Mouse (Mus musculus) A20 (cell line): ENCODE results near the gene Dgkq.

Experiments used
- DNase-seq: peaks from one replicate; pipeline ENCODE4 v3.0.0-alpha.2; 2011; ENCODE audit warnings: low read depth, low spot score

Gene Dgkq

DNA sequence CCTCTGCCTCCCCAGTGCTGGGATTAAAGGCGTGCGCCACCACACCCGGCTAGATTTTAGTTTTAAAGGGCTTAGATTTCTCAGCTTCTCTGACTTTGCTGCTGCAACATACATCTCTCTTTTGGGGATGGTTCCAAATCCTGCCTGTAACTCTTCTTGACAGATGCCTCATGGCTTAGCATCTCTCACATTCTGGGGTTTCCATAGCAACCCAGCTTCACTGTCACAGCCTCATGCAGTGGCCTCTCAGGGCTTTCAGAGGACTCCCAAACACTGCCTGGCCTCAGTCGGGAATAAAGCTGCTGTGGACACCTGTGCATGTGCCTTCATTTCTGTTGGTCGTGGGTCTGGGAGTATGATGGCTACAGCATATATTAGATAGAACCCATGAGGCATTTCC, 19.6 kb upstream of the Dgkq start:
- no peak for DNase-seq

- no peak for DNase-seq
Observed at GRCm38 (mm10) chr5:108680871-108681270, 11.4 kb upstream of the Dgkq start.

- DNase-seq = no peak
Observed at GRCm38 (mm10) chr5:108679909-108680308, 10.4 kb upstream of the Dgkq start.

- DNase-seq = no peak
Observed at GRCm38 (mm10) chr5:108678296-108678854, 8.9 kb upstream of the Dgkq start.

DNA sequence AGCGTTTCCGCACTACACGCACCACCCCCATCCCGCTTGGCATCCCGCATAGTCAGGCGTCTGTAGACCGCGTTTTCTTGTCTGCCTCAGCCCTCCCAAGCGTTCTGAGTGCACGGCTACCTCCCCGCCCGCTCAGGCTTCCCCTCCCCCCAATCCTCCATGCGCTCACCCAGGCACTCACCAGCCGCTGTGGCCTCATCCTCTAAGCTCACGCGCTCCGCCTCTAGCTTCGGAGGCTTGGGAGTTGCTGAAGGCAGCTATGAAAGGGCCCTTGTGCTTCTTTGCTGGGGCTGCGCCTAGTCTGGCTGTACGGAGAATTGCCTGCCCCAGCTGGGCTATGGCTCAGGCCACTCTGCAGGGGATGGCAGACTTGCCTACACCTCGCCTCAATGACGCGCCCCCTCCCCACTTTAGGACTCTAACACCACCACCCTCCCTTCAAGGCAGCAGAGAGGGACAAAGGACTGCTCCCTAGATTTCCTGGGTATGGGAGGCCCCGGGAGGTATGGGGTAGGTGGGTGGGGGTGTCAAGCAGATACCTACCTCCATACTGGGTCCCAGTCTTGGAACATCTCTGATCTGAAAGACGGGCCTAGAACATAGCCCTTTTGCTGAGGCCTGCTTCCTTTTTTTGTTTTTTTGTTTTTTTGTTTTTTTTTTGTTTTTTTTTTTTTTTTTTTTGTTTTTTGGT, 8.3 kb upstream of the Dgkq start:
- no peak for DNase-seq

- no peak for DNase-seq
Observed at GRCm38 (mm10) chr5:108676772-108677498, 7.5 kb upstream of the Dgkq start.

GRCm38 (mm10) chr5:108675251-108675816, 5.9 kb upstream of the Dgkq start, which contains the start of gene Slc26a1:
Gene Slc26a1, minus strand, starts transcription at chr5:108675569.
- no peak for DNase-seq

- no peak for DNase-seq
Observed at GRCm38 (mm10) chr5:108674624-108675023, 5.2 kb upstream of the Dgkq start.

- DNase-seq = no peak
Observed at GRCm38 (mm10) chr5:108671757-108672156, 2.3 kb upstream of the Dgkq start.

GRCm38 (mm10) chr5:108670785-108671184, 1.3 kb upstream of the Dgkq start:
- DNase-seq = peak; percentile 68

- DNase-seq = peak; percentile 47
Observed at GRCm38 (mm10) chr5:108669986-108670385, 514 bp upstream of the Dgkq start.

GRCm38 (mm10) chr5:108668387-108668932, 1.0 kb downstream of the Dgkq start:
- DNase-seq = no peak

GRCm38 (mm10) chr5:108667370-108667769, 2.1 kb downstream of the Dgkq start:
- no peak for DNase-seq

DNA sequence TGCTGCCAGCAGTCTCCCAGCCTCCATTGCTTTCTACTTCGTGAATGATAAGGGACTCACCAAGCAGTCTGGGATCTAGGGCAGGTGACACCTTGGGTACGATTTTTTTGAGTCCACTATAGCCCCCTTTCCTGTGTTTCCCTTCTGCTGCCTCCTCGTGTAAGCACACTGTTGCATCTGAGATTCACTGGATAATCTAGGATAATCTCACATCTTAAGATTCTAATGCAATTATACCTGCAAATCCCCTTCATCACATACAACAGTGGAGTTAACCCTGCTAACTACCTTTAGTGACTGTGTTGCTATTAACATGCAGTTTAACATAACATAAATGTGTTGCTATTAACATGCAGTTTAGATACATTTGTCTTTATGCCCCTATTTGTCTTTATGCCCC, 4.4 kb downstream of the Dgkq start:
- no peak for DNase-seq

DNA sequence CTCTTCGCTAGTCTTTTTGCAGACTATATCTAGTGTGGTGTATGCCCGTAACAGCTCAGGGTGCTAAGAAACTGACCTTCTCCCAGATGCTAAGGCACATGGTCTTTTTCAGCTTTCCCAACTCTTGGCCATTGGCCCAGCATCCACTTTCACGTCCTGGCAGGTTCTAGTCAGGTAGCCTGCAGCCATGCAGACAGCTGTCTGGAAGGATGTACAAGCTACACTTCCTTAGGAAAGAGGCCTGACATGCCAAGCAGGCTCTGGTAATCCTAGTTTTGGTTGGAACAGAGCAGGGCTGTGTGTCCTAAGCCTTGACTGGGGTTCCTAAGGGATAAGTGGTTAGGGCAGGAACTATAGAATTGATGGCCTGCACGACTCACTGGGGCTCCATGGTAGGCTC, 6.7 kb downstream of the Dgkq start:
- no peak for DNase-seq

GRCm38 (mm10) chr5:108660632-108661268, 8.7 kb downstream of the Dgkq start:
- DNase-seq = peak; percentile 93

- peak; percentile 10 for DNase-seq
Observed at GRCm38 (mm10) chr5:108659698-108660631, 9.5 kb downstream of the Dgkq start, which contains the start of gene Idua. Gene Idua, plus strand, starts transcription at chr5:108660331.

DNA sequence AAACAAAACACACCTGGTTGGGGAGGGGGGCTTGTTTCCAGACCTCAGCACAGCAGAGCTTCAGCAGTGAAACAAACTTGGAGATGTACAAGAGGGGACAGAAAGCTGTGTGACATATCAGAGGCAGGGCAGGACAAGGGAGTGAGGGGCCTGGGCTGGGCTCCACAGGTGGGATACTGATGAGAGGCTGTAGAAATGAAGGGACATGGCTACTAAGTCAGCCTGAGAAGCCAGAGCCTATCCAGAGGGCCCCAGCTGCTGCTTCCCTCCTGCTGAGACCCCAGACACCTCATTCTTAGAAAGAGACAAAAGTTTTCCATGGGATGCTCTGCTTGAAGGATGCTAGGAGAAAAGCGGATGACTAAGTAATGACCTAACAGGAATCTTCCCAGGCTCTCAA, 10.9 kb downstream of the Dgkq start:
- no peak for DNase-seq

- no peak for DNase-seq
Observed at GRCm38 (mm10) chr5:108657406-108657805, 12.1 kb downstream of the Dgkq start.

GRCm38 (mm10) chr5:108655891-108656650, 13.4 kb downstream of the Dgkq start:
- no peak for DNase-seq
